Mouse (Mus musculus) limb, embryonic 14.5 days (tissue): ENCODE results near the gene Rexo4. TPM values are rescaled to one million over a fixed set of nuclear protein-coding genes. Genes with fewer than 3 reads are reported as not detected.
A peak's percentile ranks its signal among the peaks of the same experiment; 100 is the strongest.

Experiments used
- ATAC-seq: fragments of 200-750 bp; cut with Nextera tagmentation; 2 replicates; pipeline ENCODE4 v1.8.0; 2017; ENCODE audit warnings: low read depth, moderate number of reproducible peaks, moderate TSS enrichment; ENCODE audit not compliant: low FRiP score
- DNase-seq: peaks from one replicate; pipeline ENCODE4 v3.0.0-alpha.2; 2015; ENCODE audit warnings: low spot score
- H3K27ac ChIP-seq: fragments of 300-500 bp; sonication (generic); replicated peaks from 2 replicates; pipeline ENCODE4 v1.5.1; 2014; ENCODE audit warnings: low read depth, mild to moderate bottlenecking, low read length, moderate library complexity, mixed read lengths
- H3K27me3 ChIP-seq: fragments of 300-500 bp; sonication (generic); 2 replicates; pipeline ENCODE4 v1.6.1; 2014; ENCODE audit warnings: low read length, mixed read lengths; ENCODE audit not compliant: control insufficient read depth, insufficient read depth
- H3K36me3 ChIP-seq: fragments of 300-500 bp; sonication (generic); 2 replicates; pipeline ENCODE4 v1.6.1; 2014; ENCODE audit warnings: mild to moderate bottlenecking, low read length, moderate library complexity, mixed read lengths; ENCODE audit not compliant: control insufficient read depth, insufficient read depth
- H3K4me1 ChIP-seq: fragments of 300-500 bp; sonication (generic); 2 replicates; pipeline ENCODE4 v1.6.1; 2014; ENCODE audit warnings: antibody characterized with exemption, low read length, mixed read lengths; ENCODE audit not compliant: control insufficient read depth, insufficient read depth
- H3K4me2 ChIP-seq: fragments of 300-500 bp; sonication (generic); replicated peaks from 2 replicates; pipeline ENCODE4 v1.6.1; 2014; ENCODE audit warnings: low read depth, mild to moderate bottlenecking, low read length, moderate library complexity; ENCODE audit not compliant: severe bottlenecking
- H3K4me3 ChIP-seq: fragments of 300-500 bp; sonication (generic); replicated peaks from 2 replicates; pipeline ENCODE4 v1.5.1; 2014; ENCODE audit warnings: low read length
- H3K9ac ChIP-seq: fragments of 300-500 bp; sonication (generic); 2 replicates; pipeline ENCODE4 v1.6.1; 2014; ENCODE audit warnings: mild to moderate bottlenecking, low read depth, low read length, moderate library complexity; ENCODE audit not compliant: severe bottlenecking
- H3K9me3 ChIP-seq: fragments of 300-500 bp; sonication (generic); 2 replicates; pipeline ENCODE4 v1.6.1; 2016; ENCODE audit warnings: low read length; ENCODE audit not compliant: control insufficient read depth
- POLR2A ChIP-seq: fragments of 200-500 bp; IDR thresholded peaks from 2 replicates; pipeline ENCODE4 v1.8.0; 2012; ENCODE audit warnings: inconsistent platforms, mild to moderate bottlenecking, moderate library complexity, borderline replicate concordance; ENCODE audit not compliant: insufficient read depth, insufficient read length; ENCODE audit errors: extremely low read depth
- WGBS: fragments of 180-500 bp; shearing (Covaris S2); extraction: QIAGEN DNeasy Blood & Tissue Kit; methylation state at CpG from one replicate; pipeline ENCODE4 v1.1.7; 2014; 5-methylcytosine and 5-hydroxymethylcytosine counted together
- polyA plus RNA-seq, 2 experiments: library from polyadenylated mRNA; depleted of rRNA in 1 of 2; stranded (reverse) in 1 of 2; unstranded in 1 of 2; fragments of >200 nt; fragmentation: Nextera tagmentation in 1 of 2; extraction: Ambion mirVana in 1 of 2; gene quantifications; 2 replicates each; pipeline versions ENCODE4 v1.2.1 to v1.2.3; 2012 to 2014

Rexo4 gene
- polyA plus RNA-seq, 2 experiments, result 46.1 to 64.3 TPM

GRCm38 (mm10) chr2:26933304-26934055, 30.7 kb downstream of the Rexo4 start, which contains the start of the genes Surf4 and Stkld1:
Gene Surf4 (minus strand): TSS chr2:26933928.
Gene Stkld1 (plus strand): TSS chr2:26934047.
- Histone ChIP-seq H3K4me2 (peak within 1 kb of the TSS; percentile 57), H3K36me3 (peaks cover 34% of the 10 kb centered on the region), H3K27me3 (no peaks in the 10 kb centered on the region), H3K9ac (peak within 1 kb of the TSS; percentile 97), H3K27ac (peak within 1 kb of the TSS; percentile 93), H3K4me3 (peak within 1 kb of the TSS; percentile 93), H3K9me3 (no peaks in the 10 kb centered on the region), H3K4me1 (peaks cover 26% of the 10 kb centered on the region)
- TF ChIP-seq POLR2A, result peak; percentile 95
- WGBS, result under 1% methylated on average over 50 of the region's 70 CpGs
- ATAC-seq (peak; percentile 96), DNase-seq (peak; percentile 95)

- Histone ChIP-seq H3K4me3 (peak overlapping the region; percentile 93), H3K9me3 (no peaks in the 10 kb centered on the region), H3K4me1 (peaks cover 26% of the 10 kb centered on the region), H3K36me3 (peaks cover 42% of the 10 kb centered on the region), H3K9ac (peak overlapping the region; percentile 97), H3K4me2 (peak overlapping the region; percentile 57), H3K27me3 (no peaks in the 10 kb centered on the region), H3K27ac (peak overlapping the region; percentile 93)
- TF ChIP-seq POLR2A, result no peak
- WGBS, result 2% methylated on average over 43 of the region's 49 CpGs
- peak; percentile 44; the same call in 1 of the 2 replicates for ATAC-seq
- DNase-seq, result no peak
These were observed 31.5 kb downstream of the Rexo4 start for GRCm38 (mm10) chr2:26932473-26933303.

- Histone ChIP-seq H3K27me3 (no peaks in the 10 kb centered on the region), H3K4me1 (peaks cover 26% of the 10 kb centered on the region), H3K27ac (no peak overlapping the region), H3K9ac (no peak overlapping the region), H3K9me3 (no peaks in the 10 kb centered on the region), H3K4me2 (no peak overlapping the region), H3K36me3 (peaks cover 63% of the 10 kb centered on the region), H3K4me3 (no peak overlapping the region)
- no peak for ATAC-seq
- TF ChIP-seq POLR2A, result no peak
- 39% methylated on average over 1 of the region's 1 CpGs for WGBS
- DNase-seq, result peak; percentile 42
These were observed 33.8 kb downstream of the Rexo4 start for GRCm38 (mm10) chr2:26930390-26930789.

- no peak overlapping the region for H3K27ac ChIP-seq
- WGBS, result 93% methylated on average over 6 of the region's 6 CpGs
- H3K4me3 ChIP-seq, result no peak overlapping the region
- H3K36me3 ChIP-seq, result peaks cover 88% of the 10 kb centered on the region
- ATAC-seq (no peak), DNase-seq (no peak)
- no peak overlapping the region for H3K4me2 ChIP-seq
- H3K27me3 ChIP-seq, result no peaks in the 10 kb centered on the region
- 0 out of 2 replicates have a peak overlapping the region, but pooled peaks have one; percentile 13 for H3K9ac ChIP-seq
- no peak for TF ChIP-seq POLR2A
- peaks cover 26% of the 10 kb centered on the region for H3K4me1 ChIP-seq
- H3K9me3 ChIP-seq, result no peaks in the 10 kb centered on the region
These were observed 36.3 kb downstream of the Rexo4 start for GRCm38 (mm10) chr2:26927745-26928476.

GRCm38 (mm10) chr2:26921784-26922183, 42.4 kb downstream of the Rexo4 start:
- Histone ChIP-seq H3K4me1 (peaks cover 9% of the 10 kb centered on the region), H3K9me3 (no peaks in the 10 kb centered on the region), H3K4me2 (no peak overlapping the region), H3K36me3 (peaks cover 89% of the 10 kb centered on the region), H3K27me3 (no peaks in the 10 kb centered on the region), H3K9ac (no peak overlapping the region), H3K27ac (no peak overlapping the region), H3K4me3 (no peak overlapping the region)
- ATAC-seq (no peak), DNase-seq (no peak)
- TF ChIP-seq POLR2A, result no peak
- 80% methylated on average over 9 of the region's 9 CpGs for WGBS
